Mouse (Mus musculus): ENCODE results near the gene Actl7b. TPM values are rescaled to one million over a fixed set of nuclear protein-coding genes. Genes with fewer than 3 reads are reported as not detected.

The Actl7b gene
- total and polyA plus RNA-seq, 2 experiments = not detected

GRCm38 (mm10) chr4:56756021-56756420 lies 14.8 kb upstream of the Actl7b start:
- H3K36me3 ChIP-seq (ENCODE audit: control insufficient read depth, insufficient read depth, low read length) = peaks cover 66% of the 10 kb centered on the region
- no peak overlapping the region for H3K27ac ChIP-seq (replicated peaks; ENCODE audit: insufficient read depth, low read depth, low read length)
- no peaks in the 10 kb centered on the region for H3K4me1 ChIP-seq (ENCODE audit: control insufficient read depth, insufficient read depth, low read length)
- no peak overlapping the region for H3K4me3 ChIP-seq (ENCODE audit: insufficient read depth, low read depth, low read length)
- DNase-seq (ENCODE audit: extremely low read depth, low read depth, low spot score) = no peak
- no peaks in the 10 kb centered on the region for H3K27me3 ChIP-seq (ENCODE audit: control insufficient read depth, insufficient read depth, low read length)
- no peak for TF ChIP-seq POLR2A (IDR thresholded peaks at IDR 0.05; ENCODE audit: extremely low read depth, insufficient read depth, low read length)
- TF ChIP-seq CTCF (IDR thresholded peaks at IDR 0.05; ENCODE audit: low read depth, low read length) = no peak
- H3K79me2 ChIP-seq (ENCODE audit: control insufficient read depth, insufficient read depth, low read length) = no peaks in the 10 kb centered on the region
- H3K9ac ChIP-seq (ENCODE audit: low read depth, low read length) = no peak overlapping the region
- WGBS = 93% methylated on average over 5 of the region's 5 CpGs

- Histone ChIP-seq H3K4me3 (ENCODE audit: insufficient read depth, low read depth, low read length) (no peak overlapping the region), H3K36me3 (ENCODE audit: control insufficient read depth, insufficient read depth, low read length) (peaks cover 27% of the 10 kb centered on the region), H3K27me3 (ENCODE audit: control insufficient read depth, insufficient read depth, low read length) (no peaks in the 10 kb centered on the region), H3K9ac (ENCODE audit: low read depth, low read length) (no peak overlapping the region), H3K4me1 (ENCODE audit: control insufficient read depth, insufficient read depth, low read length) (no peaks in the 10 kb centered on the region), H3K27ac (replicated peaks; ENCODE audit: insufficient read depth, low read depth, low read length) (no peak overlapping the region), H3K79me2 (ENCODE audit: control insufficient read depth, insufficient read depth, low read length) (no peaks in the 10 kb centered on the region)
- DNase-seq (ENCODE audit: extremely low read depth, low read depth, low spot score) = no peak
- 95% methylated on average over 9 of the region's 9 CpGs for WGBS
- TF ChIP-seq CTCF (IDR thresholded peaks at IDR 0.05; ENCODE audit: low read depth, low read length) (no peak), POLR2A (IDR thresholded peaks at IDR 0.05; ENCODE audit: extremely low read depth, insufficient read depth, low read length) (no peak)
Measured at GRCm38 (mm10) chr4:56747456-56747855, 6.2 kb upstream of the Actl7b start.

- Histone ChIP-seq H3K36me3 (ENCODE audit: control insufficient read depth, insufficient read depth, low read length) (peaks cover 22% of the 10 kb centered on the region), H3K27me3 (ENCODE audit: control insufficient read depth, insufficient read depth, low read length) (no peaks in the 10 kb centered on the region)
Measured at GRCm38 (mm10) chr4:56746345-56746744, 5.1 kb upstream of the Actl7b start.

GRCm38 (mm10) chr4:56743363-56744195 lies 2.3 kb upstream of the Actl7b start, which contains the start of gene Actl7a:
Gene Actl7a, plus strand, starts transcription at chr4:56743413.
- peaks cover 3% of the 10 kb centered on the region; the same call in 1 of the 2 replicates for H3K36me3 ChIP-seq (ENCODE audit: control insufficient read depth, insufficient read depth, low read length)
- no peaks in the 10 kb centered on the region for H3K27me3 ChIP-seq (ENCODE audit: control insufficient read depth, insufficient read depth, low read length)
- no peaks in the 10 kb centered on the region for H3K79me2 ChIP-seq (ENCODE audit: control insufficient read depth, insufficient read depth, low read length)
- no peak within 1 kb of the TSS for H3K27ac ChIP-seq (replicated peaks; ENCODE audit: insufficient read depth, low read depth, low read length)
- no peak within 1 kb of the TSS for H3K9ac ChIP-seq (ENCODE audit: low read depth, low read length)
- H3K4me1 ChIP-seq (ENCODE audit: control insufficient read depth, insufficient read depth, low read length) = no peaks in the 10 kb centered on the region
- 95% methylated on average over 21 of the region's 21 CpGs for WGBS
- TF ChIP-seq CTCF (IDR thresholded peaks at IDR 0.05; ENCODE audit: low read depth, low read length) (no peak), POLR2A (IDR thresholded peaks at IDR 0.05; ENCODE audit: extremely low read depth, insufficient read depth, low read length) (no peak)
- H3K4me3 ChIP-seq (ENCODE audit: insufficient read depth, low read depth, low read length) = no peak within 1 kb of the TSS
- no peak for DNase-seq (ENCODE audit: extremely low read depth, low read depth, low spot score)

More at GRCm38 (mm10) chr4:56746345-56746744, 5.1 kb upstream of the Actl7b start:
- Histone ChIP-seq H3K79me2 (ENCODE audit: control insufficient read depth, insufficient read depth, low read length) (no peaks in the 10 kb centered on the region), H3K9ac (ENCODE audit: low read depth, low read length) (no peak overlapping the region), H3K4me1 (ENCODE audit: control insufficient read depth, insufficient read depth, low read length) (no peaks in the 10 kb centered on the region), H3K4me3 (ENCODE audit: insufficient read depth, low read depth, low read length) (no peak overlapping the region), H3K27ac (replicated peaks; ENCODE audit: insufficient read depth, low read depth, low read length) (no peak overlapping the region)
- WGBS = 95% methylated on average over 2 of the region's 2 CpGs
- DNase-seq (ENCODE audit: extremely low read depth, low read depth, low spot score) = no peak
- no peak for TF ChIP-seq CTCF (IDR thresholded peaks at IDR 0.05; ENCODE audit: low read depth, low read length)
- TF ChIP-seq POLR2A (IDR thresholded peaks at IDR 0.05; ENCODE audit: extremely low read depth, insufficient read depth, low read length) = no peak

GRCm38 (mm10) chr4:56742698-56743097 lies 1.5 kb upstream of the Actl7b start:
- WGBS = 85% methylated on average over 4 of the region's 4 CpGs
- Histone ChIP-seq H3K27ac (replicated peaks; ENCODE audit: insufficient read depth, low read depth, low read length) (no peak overlapping the region), H3K79me2 (ENCODE audit: control insufficient read depth, insufficient read depth, low read length) (no peaks in the 10 kb centered on the region), H3K4me3 (ENCODE audit: insufficient read depth, low read depth, low read length) (no peak overlapping the region), H3K9ac (ENCODE audit: low read depth, low read length) (no peak overlapping the region), H3K36me3 (ENCODE audit: control insufficient read depth, insufficient read depth, low read length) (peaks cover 3% of the 10 kb centered on the region; the same call in 1 of the 2 replicates), H3K27me3 (ENCODE audit: control insufficient read depth, insufficient read depth, low read length) (no peaks in the 10 kb centered on the region), H3K4me1 (ENCODE audit: control insufficient read depth, insufficient read depth, low read length) (no peaks in the 10 kb centered on the region)
- TF ChIP-seq POLR2A (IDR thresholded peaks at IDR 0.05; ENCODE audit: extremely low read depth, insufficient read depth, low read length) (no peak), CTCF (IDR thresholded peaks at IDR 0.05; ENCODE audit: low read depth, low read length) (no peak)
- DNase-seq (ENCODE audit: extremely low read depth, low read depth, low spot score) = no peak

- WGBS = 94% methylated on average over 20 of the region's 20 CpGs
- no peaks in the 10 kb centered on the region for H3K4me1 ChIP-seq (ENCODE audit: control insufficient read depth, insufficient read depth, low read length)
- no peak overlapping the region for H3K4me3 ChIP-seq (ENCODE audit: insufficient read depth, low read depth, low read length)
- H3K27me3 ChIP-seq (ENCODE audit: control insufficient read depth, insufficient read depth, low read length) = no peaks in the 10 kb centered on the region
- no peaks in the 10 kb centered on the region for H3K36me3 ChIP-seq (ENCODE audit: control insufficient read depth, insufficient read depth, low read length)
- H3K9ac ChIP-seq (ENCODE audit: low read depth, low read length) = no peak overlapping the region
- no peak for DNase-seq (ENCODE audit: extremely low read depth, low read depth, low spot score)
- no peaks in the 10 kb centered on the region for H3K79me2 ChIP-seq (ENCODE audit: control insufficient read depth, insufficient read depth, low read length)
- no peak overlapping the region for H3K27ac ChIP-seq (replicated peaks; ENCODE audit: insufficient read depth, low read depth, low read length)
- TF ChIP-seq CTCF (IDR thresholded peaks at IDR 0.05; ENCODE audit: low read depth, low read length) (no peak), POLR2A (IDR thresholded peaks at IDR 0.05; ENCODE audit: extremely low read depth, insufficient read depth, low read length) (no peak)
Measured at GRCm38 (mm10) chr4:56740611-56741010, 632 bp downstream of the Actl7b start.

All from liver, adult 2 months (tissue).